Mouse (Mus musculus): Measurements from ENCODE around the gene Cabp7. TPM values are rescaled to one million over a fixed set of nuclear protein-coding genes. Genes with fewer than 3 reads are reported as not detected.

Gene Cabp7
- polyA plus RNA-seq, 1 experiment = 0.25 TPM

GRCm38 (mm10) chr11:4734179-4734578, 12.4 kb downstream of the Cabp7 start:
- WGBS = 54% methylated on average over 12 of the region's 12 CpGs
- Histone ChIP-seq H3K4me1 (ENCODE audit: control insufficient read depth, insufficient read depth, low read length) (peaks cover 6% of the 10 kb centered on the region), H3K4me3 (replicated peaks; ENCODE audit: extremely low read depth, low read depth, low read length) (no peak overlapping the region)
- DNase-seq = no peak
- TF ChIP-seq POLR2A (IDR thresholded peaks at IDR 0.05; ENCODE audit: borderline replicate concordance, extremely low read depth, low read depth, low read length) (no peak), CTCF (IDR thresholded peaks at IDR 0.05; ENCODE audit: insufficient read depth, low read length) (no peak)

GRCm38 (mm10) chr11:4731781-4732180, 14.8 kb downstream of the Cabp7 start:
- TF ChIP-seq CTCF (IDR thresholded peaks at IDR 0.05; ENCODE audit: insufficient read depth, low read length) (no peak), POLR2A (IDR thresholded peaks at IDR 0.05; ENCODE audit: borderline replicate concordance, extremely low read depth, low read depth, low read length) (no peak)
- no peak for DNase-seq
- 88% methylated on average over 7 of the region's 7 CpGs for WGBS
- peaks cover 6% of the 10 kb centered on the region for H3K4me1 ChIP-seq (ENCODE audit: control insufficient read depth, insufficient read depth, low read length)
- H3K4me3 ChIP-seq (replicated peaks; ENCODE audit: extremely low read depth, low read depth, low read length) = no peak overlapping the region

GRCm38 (mm10) chr11:4730913-4731312, 15.7 kb downstream of the Cabp7 start:
- TF ChIP-seq CTCF (IDR thresholded peaks at IDR 0.05; ENCODE audit: insufficient read depth, low read length) (no peak), POLR2A (IDR thresholded peaks at IDR 0.05; ENCODE audit: borderline replicate concordance, extremely low read depth, low read depth, low read length) (no peak)
- H3K4me1 ChIP-seq (ENCODE audit: control insufficient read depth, insufficient read depth, low read length) = peaks cover 6% of the 10 kb centered on the region
- H3K4me3 ChIP-seq (replicated peaks; ENCODE audit: extremely low read depth, low read depth, low read length) = no peak overlapping the region
- no peak for DNase-seq
- WGBS = 79% methylated on average over 5 of the region's 5 CpGs

GRCm38 (mm10) chr11:4730096-4730495, 16.5 kb downstream of the Cabp7 start:
- WGBS = 68% methylated on average over 6 of the region's 6 CpGs
- no peak for DNase-seq
- TF ChIP-seq POLR2A (IDR thresholded peaks at IDR 0.05; ENCODE audit: borderline replicate concordance, extremely low read depth, low read depth, low read length) (no peak), CTCF (IDR thresholded peaks at IDR 0.05; ENCODE audit: insufficient read depth, low read length) (no peak)
- peaks cover 6% of the 10 kb centered on the region for H3K4me1 ChIP-seq (ENCODE audit: control insufficient read depth, insufficient read depth, low read length)
- no peak overlapping the region for H3K4me3 ChIP-seq (replicated peaks; ENCODE audit: extremely low read depth, low read depth, low read length)

- TF ChIP-seq CTCF (IDR thresholded peaks at IDR 0.05; ENCODE audit: insufficient read depth, low read length) = no peak
- no peak for TF ChIP-seq POLR2A (IDR thresholded peaks at IDR 0.05; ENCODE audit: borderline replicate concordance, extremely low read depth, low read depth, low read length)
- WGBS = 19% methylated on average over 12 of the region's 12 CpGs
- Histone ChIP-seq H3K4me3 (replicated peaks; ENCODE audit: extremely low read depth, low read depth, low read length) (no peak overlapping the region), H3K4me1 (ENCODE audit: control insufficient read depth, insufficient read depth, low read length) (peaks cover 6% of the 10 kb centered on the region)
- no peak for DNase-seq
Measured at GRCm38 (mm10) chr11:4729603-4730002, 17.0 kb downstream of the Cabp7 start.

- H3K4me1 ChIP-seq (ENCODE audit: control insufficient read depth, insufficient read depth, low read length) = no peaks in the 10 kb centered on the region
- no peak for DNase-seq
- H3K4me3 ChIP-seq (replicated peaks; ENCODE audit: extremely low read depth, low read depth, low read length) = no peak overlapping the region
- WGBS = 83% methylated on average over 8 of the region's 8 CpGs
- TF ChIP-seq CTCF (IDR thresholded peaks at IDR 0.05; ENCODE audit: insufficient read depth, low read length) (no peak), POLR2A (IDR thresholded peaks at IDR 0.05; ENCODE audit: borderline replicate concordance, extremely low read depth, low read depth, low read length) (no peak)
Measured at GRCm38 (mm10) chr11:4721728-4722127, 24.9 kb downstream of the Cabp7 start.

- H3K4me1 ChIP-seq (ENCODE audit: control insufficient read depth, insufficient read depth, low read length) = no peaks in the 10 kb centered on the region
- DNase-seq = peak; percentile 42
- WGBS = 56% methylated on average over 7 of the region's 7 CpGs
- TF ChIP-seq POLR2A (IDR thresholded peaks at IDR 0.05; ENCODE audit: borderline replicate concordance, extremely low read depth, low read depth, low read length) (no peak), CTCF (IDR thresholded peaks at IDR 0.05; ENCODE audit: insufficient read depth, low read length) (no peak)
- no peak overlapping the region for H3K4me3 ChIP-seq (replicated peaks; ENCODE audit: extremely low read depth, low read depth, low read length)
Measured at GRCm38 (mm10) chr11:4720900-4721580, 25.5 kb downstream of the Cabp7 start.

- DNase-seq = no peak
- TF ChIP-seq CTCF (IDR thresholded peaks at IDR 0.05; ENCODE audit: insufficient read depth, low read length) (no peak), POLR2A (IDR thresholded peaks at IDR 0.05; ENCODE audit: borderline replicate concordance, extremely low read depth, low read depth, low read length) (no peak)
- H3K4me1 ChIP-seq (ENCODE audit: control insufficient read depth, insufficient read depth, low read length) = no peaks in the 10 kb centered on the region
- H3K4me3 ChIP-seq (replicated peaks; ENCODE audit: extremely low read depth, low read depth, low read length) = no peak overlapping the region
- WGBS = 72% methylated on average over 11 of the region's 11 CpGs
Measured at GRCm38 (mm10) chr11:4720393-4720792, 26.2 kb downstream of the Cabp7 start.

GRCm38 (mm10) chr11:4719961-4720360, 26.6 kb downstream of the Cabp7 start:
- 89% methylated on average over 9 of the region's 9 CpGs for WGBS
- Histone ChIP-seq H3K4me3 (replicated peaks; ENCODE audit: extremely low read depth, low read depth, low read length) (no peak overlapping the region), H3K4me1 (ENCODE audit: control insufficient read depth, insufficient read depth, low read length) (no peaks in the 10 kb centered on the region)
- no peak for TF ChIP-seq CTCF (IDR thresholded peaks at IDR 0.05; ENCODE audit: insufficient read depth, low read length)
- TF ChIP-seq POLR2A (IDR thresholded peaks at IDR 0.05; ENCODE audit: borderline replicate concordance, extremely low read depth, low read depth, low read length) = no peak
- DNase-seq = no peak

- TF ChIP-seq POLR2A (IDR thresholded peaks at IDR 0.05; ENCODE audit: borderline replicate concordance, extremely low read depth, low read depth, low read length) (no peak), CTCF (IDR thresholded peaks at IDR 0.05; ENCODE audit: insufficient read depth, low read length) (no peak)
- no peak overlapping the region for H3K4me3 ChIP-seq (replicated peaks; ENCODE audit: extremely low read depth, low read depth, low read length)
- 70% methylated on average over 5 of the region's 5 CpGs for WGBS
- no peaks in the 10 kb centered on the region for H3K4me1 ChIP-seq (ENCODE audit: control insufficient read depth, insufficient read depth, low read length)
- DNase-seq = no peak
Measured at GRCm38 (mm10) chr11:4718548-4718947, 28.0 kb downstream of the Cabp7 start.
